Mouse (Mus musculus) midbrain, postnatal 0 days (tissue): ENCODE measurements around the gene Sept3. TPM values are rescaled to one million over a fixed set of nuclear protein-coding genes. Genes with fewer than 3 reads are reported as not detected.

Source experiments
- ATAC-seq: fragments of 200-750 bp; cut with Nextera tagmentation; 2 replicates; pipeline ENCODE4 v1.8.0; 2017; ENCODE audit warnings: moderate number of reproducible peaks, mild to moderate bottlenecking, moderate TSS enrichment, moderate library complexity; ENCODE audit not compliant: low FRiP score
- DNase-seq: peaks from one replicate; pipeline ENCODE4 v3.0.0-alpha.2; 2015; ENCODE audit warnings: low spot score
- H3K27ac ChIP-seq: fragments of 300-500 bp; sonication (generic); 2 replicates; pipeline ENCODE4 v1.5.1; 2014; ENCODE audit warnings: low read depth, mild to moderate bottlenecking, low read length, mixed read lengths
- H3K27me3 ChIP-seq: fragments of 300-500 bp; sonication (generic); 2 replicates; pipeline ENCODE4 v1.6.1; 2014; ENCODE audit warnings: low read length, control low read depth, mixed read lengths; ENCODE audit not compliant: insufficient read depth
- H3K36me3 ChIP-seq: fragments of 300-500 bp; sonication (generic); 2 replicates; pipeline ENCODE4 v1.6.1; 2014; ENCODE audit warnings: low read length, control low read depth, mixed read lengths; ENCODE audit not compliant: insufficient read depth
- H3K4me1 ChIP-seq: fragments of 300-500 bp; sonication (generic); 2 replicates; pipeline ENCODE4 v1.6.1; 2014; ENCODE audit warnings: mild to moderate bottlenecking, control low read depth, antibody characterized with exemption, low read length, mixed read lengths; ENCODE audit not compliant: insufficient read depth
- H3K4me2 ChIP-seq: fragments of 300-500 bp; sonication (generic); 2 replicates; pipeline ENCODE4 v1.6.1; 2014; ENCODE audit warnings: low read depth, mild to moderate bottlenecking, low read length, mixed read lengths; ENCODE audit not compliant: poor library complexity, severe bottlenecking
- H3K4me3 ChIP-seq: fragments of 300-500 bp; sonication (generic); 2 replicates; pipeline ENCODE4 v1.5.1; 2014; ENCODE audit warnings: low read depth, mild to moderate bottlenecking, low read length, moderate library complexity
- H3K9ac ChIP-seq: fragments of 300-500 bp; sonication (generic); replicated peaks from 2 replicates; pipeline ENCODE4 v1.6.1; 2014; ENCODE audit warnings: mild to moderate bottlenecking, low read length, moderate library complexity, mixed read lengths; ENCODE audit not compliant: poor library complexity, severe bottlenecking
- H3K9me3 ChIP-seq: fragments of 300-500 bp; sonication (generic); 2 replicates; pipeline ENCODE4 v1.6.1; 2016; ENCODE audit warnings: low read length, control low read depth
- CTCF ChIP-seq: IDR thresholded peaks from 2 replicates; pipeline ENCODE4 v1.5.1; 2016; ENCODE audit warnings: antibody characterized with exemption, mild to moderate bottlenecking
- WGBS: fragments of 180-500 bp; shearing (Covaris S2); extraction: QIAGEN DNeasy Blood & Tissue Kit; methylation state at CpG from one replicate; pipeline ENCODE4 v1.1.7; 2014; 5-methylcytosine and 5-hydroxymethylcytosine counted together
- polyA plus RNA-seq: library from polyadenylated mRNA; unstranded; fragments of >200 nt; fragmentation: Nextera tagmentation; extraction: Ambion mirVana; gene quantifications from 2 replicates; pipeline ENCODE4 v1.2.1, GENCODE M21; 2015
- total RNA-seq: library from RNA; depleted of rRNA; stranded (reverse); fragments of >200 nt; gene quantifications from 2 replicates; pipeline ENCODE4 v1.2.3, GENCODE M21; 2014; rRNA removed

Sept3 gene
- total and polyA plus RNA-seq, 2 experiments from 2014 or later, result 404 to 480 TPM

DNA sequence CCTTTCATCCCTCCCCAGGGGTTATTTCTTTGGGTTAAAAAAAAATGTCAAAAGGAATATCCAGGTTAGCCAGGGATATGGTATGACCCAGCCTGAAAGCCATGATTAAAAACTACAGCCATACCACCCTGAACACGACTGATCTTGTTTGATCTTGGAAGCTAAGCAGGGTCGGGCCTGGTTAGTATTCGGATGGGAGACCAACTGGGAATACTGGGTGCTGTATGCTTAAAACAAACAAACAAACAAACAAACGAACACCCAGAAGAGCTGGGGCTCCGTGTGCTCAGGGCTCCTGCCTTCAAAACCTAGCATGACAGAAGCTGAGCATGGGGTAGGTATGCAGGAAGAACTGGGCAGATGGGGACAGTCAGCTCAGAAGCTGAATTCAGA is 67.8 kb downstream of the Sept3 start:
- H3K9ac ChIP-seq, result no peak overlapping the region
- peaks cover 9% of the 10 kb centered on the region; the same call in 1 of the 2 replicates for H3K27me3 ChIP-seq
- H3K4me1 ChIP-seq, result peaks cover 12% of the 10 kb centered on the region
- no peaks in the 10 kb centered on the region for H3K36me3 ChIP-seq
- ATAC-seq (no peak), DNase-seq (no peak)
- H3K9me3 ChIP-seq, result no peaks in the 10 kb centered on the region
- H3K4me3 ChIP-seq, result no peak overlapping the region
- WGBS, result 81% methylated on average over 5 of the region's 5 CpGs
- no peak overlapping the region for H3K4me2 ChIP-seq
- TF ChIP-seq CTCF, result no peak
- no peak overlapping the region for H3K27ac ChIP-seq

- Histone ChIP-seq H3K4me2 (no peak overlapping the region), H3K4me3 (no peak overlapping the region), H3K4me1 (peaks cover 7% of the 10 kb centered on the region; the same call in 1 of the 2 replicates), H3K27me3 (peaks cover 9% of the 10 kb centered on the region; the same call in 1 of the 2 replicates), H3K9me3 (no peaks in the 10 kb centered on the region), H3K9ac (no peak overlapping the region), H3K36me3 (peaks cover 10% of the 10 kb centered on the region), H3K27ac (no peak overlapping the region)
- TF ChIP-seq CTCF, result no peak
- WGBS, result 90% methylated on average over 27 of the region's 27 CpGs
- DNase-seq, result no peak
- no peak for ATAC-seq
Measured at GRCm38 (mm10) chr15:82343368-82344287, 68.9 kb downstream of the Sept3 start.

Other genes starting within 250 kb of the Sept3 start
- gene Desi1, start 241.0 kb upstream of the Sept3 start, total RNA-seq, result 26.9 and 31.2 TPM in 2 replicates
- 43.9 and 45.7 TPM in 2 replicates for gene Desi1, start 241.0 kb upstream of the Sept3 start, polyA plus RNA-seq
- 174 and 179 TPM in 2 replicates for gene Snu13, start 227.3 kb upstream of the Sept3 start, total RNA-seq
- 242 and 274 TPM in 2 replicates for gene Snu13, start 227.3 kb upstream of the Sept3 start, polyA plus RNA-seq
- 0.05 TPM in 1 of 2 replicates, not detected in the other for gene 4930407I10Rik, start 215.7 kb upstream of the Sept3 start, total RNA-seq
- not detected in 2 replicates for gene 4930407I10Rik, start 215.7 kb upstream of the Sept3 start, polyA plus RNA-seq
- not detected in 2 replicates for gene Mei1, start 204.9 kb upstream of the Sept3 start, total RNA-seq
- 0.12 and 0.16 TPM in 2 replicates for gene Mei1, start 204.9 kb upstream of the Sept3 start, polyA plus RNA-seq
- 8.4 and 8.7 TPM in 2 replicates for gene Ccdc134, start 147.0 kb upstream of the Sept3 start, total RNA-seq
- 6.9 and 7.7 TPM in 2 replicates for gene Ccdc134, start 147.0 kb upstream of the Sept3 start, polyA plus RNA-seq
- 204 and 245 TPM in 2 replicates for gene Srebf2, start 127.7 kb upstream of the Sept3 start, total RNA-seq
- 141 and 150 TPM in 2 replicates for gene Srebf2, start 127.7 kb upstream of the Sept3 start, polyA plus RNA-seq
- gene Shisa8, start 62.1 kb upstream of the Sept3 start, total RNA-seq, result 6.5 and 7.6 TPM in 2 replicates
- gene Shisa8, start 62.1 kb upstream of the Sept3 start, polyA plus RNA-seq, result 1.6 and 2.2 TPM in 2 replicates
- gene Tnfrsf13c, start 50.5 kb upstream of the Sept3 start, total RNA-seq, result 0.94 and 2.1 TPM in 2 replicates
- 0.18 and 0.27 TPM in 2 replicates for gene Tnfrsf13c, start 50.5 kb upstream of the Sept3 start, polyA plus RNA-seq
- 5.2 and 17.9 TPM in 2 replicates for gene Cenpm, start 30.1 kb upstream of the Sept3 start, total RNA-seq
- 10.2 TPM in 2 replicates for gene Cenpm, start 30.1 kb upstream of the Sept3 start, polyA plus RNA-seq
- 139 and 156 TPM in 2 replicates for gene 1500009C09Rik, start 22.5 kb upstream of the Sept3 start, total RNA-seq
- 15.4 and 17.9 TPM in 2 replicates for gene 1500009C09Rik, start 22.5 kb upstream of the Sept3 start, polyA plus RNA-seq
- gene Wbp2nl, start 24.1 kb downstream of the Sept3 start, total RNA-seq, result 0.60 and 0.99 TPM in 2 replicates
- gene Wbp2nl, start 24.1 kb downstream of the Sept3 start, polyA plus RNA-seq, result 0.11 and 0.23 TPM in 2 replicates
- gene Naga, start 64.0 kb downstream of the Sept3 start, total RNA-seq, result 36.6 and 38.0 TPM in 2 replicates
- 25.0 and 30.8 TPM in 2 replicates for gene Naga, start 64.0 kb downstream of the Sept3 start, polyA plus RNA-seq
- 0.28 and 1.5 TPM in 2 replicates for gene Pheta2, start 64.0 kb downstream of the Sept3 start, total RNA-seq
- 0.82 and 0.88 TPM in 2 replicates for gene Pheta2, start 64.0 kb downstream of the Sept3 start, polyA plus RNA-seq
- 186 and 226 TPM in 2 replicates for gene Smdt1, start 64.1 kb downstream of the Sept3 start, total RNA-seq
- gene Smdt1, start 64.1 kb downstream of the Sept3 start, polyA plus RNA-seq, result 352 and 383 TPM in 2 replicates
- 241 and 287 TPM in 2 replicates for gene Ndufa6, start 79.4 kb downstream of the Sept3 start, total RNA-seq
- 481 and 482 TPM in 2 replicates for gene Ndufa6, start 79.4 kb downstream of the Sept3 start, polyA plus RNA-seq
- 1.6 and 2.4 TPM in 2 replicates for gene Cyp2d22, start 105.4 kb downstream of the Sept3 start, total RNA-seq
- 1.7 and 2.2 TPM in 2 replicates for gene Cyp2d22, start 105.4 kb downstream of the Sept3 start, polyA plus RNA-seq
- not detected in 2 replicates for gene Cyp2d11, start 119.1 kb downstream of the Sept3 start, total RNA-seq
- not detected in 2 replicates for gene Cyp2d11, start 119.1 kb downstream of the Sept3 start, polyA plus RNA-seq
- not detected in 2 replicates for gene Cyp2d10, start 132.3 kb downstream of the Sept3 start, total RNA-seq
- not detected in 2 replicates for gene Cyp2d10, start 132.3 kb downstream of the Sept3 start, polyA plus RNA-seq
- gene Cyp2d9, start 158.5 kb downstream of the Sept3 start, total RNA-seq, result not detected in 2 replicates
- gene Cyp2d9, start 158.5 kb downstream of the Sept3 start, polyA plus RNA-seq, result not detected in 2 replicates